Mouse (Mus musculus) forebrain, embryonic 12.5 days (tissue): ENCODE data around the gene Fam20b. TPM values are rescaled to one million over a fixed set of nuclear protein-coding genes. Genes with fewer than 3 reads are reported as not detected.
A peak's percentile ranks its signal among the peaks of the same experiment; 100 is the strongest.

Experiments
- ATAC-seq: fragments of 200-750 bp; cut with Nextera tagmentation; 2 replicates; pipeline ENCODE4 v1.8.0; 2017; ENCODE audit warnings: moderate TSS enrichment; ENCODE audit not compliant: low FRiP score
- H3K27ac ChIP-seq: fragments of 300-500 bp; sonication (generic); 2 replicates; pipeline ENCODE4 v1.5.1; 2016; ENCODE audit warnings: mild to moderate bottlenecking
- H3K27me3 ChIP-seq: fragments of 300-500 bp; sonication (generic); 2 replicates; pipeline ENCODE4 v1.6.1; 2016; ENCODE audit warnings: mild to moderate bottlenecking
- H3K36me3 ChIP-seq: fragments of 300-500 bp; sonication (generic); replicated peaks from 2 replicates; pipeline ENCODE4 v1.6.1; 2016; ENCODE audit warnings: mild to moderate bottlenecking
- H3K4me1 ChIP-seq: fragments of 300-500 bp; sonication (generic); 2 replicates; pipeline ENCODE4 v1.6.1; 2016
- H3K4me2 ChIP-seq: fragments of 300-500 bp; sonication (generic); 2 replicates; pipeline ENCODE4 v1.6.1; 2016; ENCODE audit warnings: mild to moderate bottlenecking, moderate library complexity
- H3K4me3 ChIP-seq: fragments of 300-500 bp; sonication (generic); replicated peaks from 2 replicates; pipeline ENCODE4 v1.5.1; 2016; ENCODE audit warnings: mild to moderate bottlenecking
- H3K9ac ChIP-seq: fragments of 300-500 bp; sonication (generic); 2 replicates; pipeline ENCODE4 v1.6.1; 2016; ENCODE audit warnings: mild to moderate bottlenecking
- H3K9me3 ChIP-seq: fragments of 300-500 bp; sonication (generic); 2 replicates; pipeline ENCODE4 v1.6.1; 2016
- WGBS: fragments of 180-500 bp; shearing (Covaris S2); methylation state at CpG from one replicate; pipeline ENCODE4 v1.1.7; 2016; 5-methylcytosine and 5-hydroxymethylcytosine counted together
- polyA plus RNA-seq: library from polyadenylated mRNA; unstranded; fragments of >200 nt; fragmentation: Nextera tagmentation; extraction: Ambion mirVana; gene quantifications from 2 replicates; pipeline ENCODE4 v1.2.1, GENCODE M21; 2016

The Fam20b gene
- polyA plus RNA-seq, 1 experiment from 2014 or later: 26.8 TPM

DNA sequence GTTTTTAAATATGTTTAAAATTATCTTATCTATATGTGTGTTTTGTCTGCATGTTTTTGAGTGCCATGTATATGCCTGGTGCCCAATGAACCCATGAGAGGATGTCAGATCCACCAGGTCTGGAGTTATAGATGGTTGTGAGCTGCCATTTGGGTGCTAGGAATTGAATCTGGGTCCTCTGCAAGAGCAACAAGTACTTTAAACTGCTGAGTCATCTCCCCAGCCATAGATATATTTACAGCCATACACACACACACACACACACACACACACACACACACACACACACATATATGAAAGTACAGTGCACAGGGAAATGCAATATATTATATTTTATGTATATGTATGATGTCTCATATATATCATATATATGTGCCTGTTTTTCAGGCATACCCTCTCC is 30.2 kb upstream of the Fam20b start:
- no peak for ATAC-seq
- Histone ChIP-seq H3K4me2 (no peak overlapping the region), H3K27ac (no peak overlapping the region), H3K9ac (no peak overlapping the region), H3K4me1 (peaks cover 9% of the 10 kb centered on the region), H3K27me3 (no peaks in the 10 kb centered on the region), H3K4me3 (no peak overlapping the region), H3K9me3 (no peaks in the 10 kb centered on the region), H3K36me3 (no peaks in the 10 kb centered on the region)

DNA sequence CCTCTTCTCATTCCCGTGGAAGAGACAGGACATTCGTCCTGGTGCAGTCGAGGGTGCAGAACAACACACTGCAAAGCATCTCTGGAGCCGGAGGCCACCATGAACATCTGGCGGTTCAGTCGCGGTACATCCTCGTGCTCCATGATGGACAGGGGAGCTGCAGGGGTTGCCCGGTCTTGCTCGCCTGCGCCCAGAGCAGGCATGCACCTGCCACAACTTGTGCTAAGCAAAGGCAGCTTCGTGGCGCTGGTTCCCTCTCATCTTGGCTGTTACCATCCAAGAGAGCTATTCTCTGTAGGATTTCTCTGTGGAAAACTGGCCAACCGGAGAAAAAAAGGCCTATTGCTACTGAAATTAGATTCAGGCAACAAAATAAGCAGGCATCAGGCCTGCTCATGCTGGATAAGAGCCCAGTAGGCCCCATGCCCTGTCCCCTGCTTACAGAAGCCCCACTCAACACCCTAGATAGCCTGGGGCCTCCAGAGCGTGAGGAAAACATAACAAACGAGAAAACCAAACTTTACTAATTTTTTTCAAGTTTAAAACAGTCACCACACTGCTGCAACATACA is 29.6 kb upstream of the Fam20b start:
- Histone ChIP-seq H3K27me3 (no peaks in the 10 kb centered on the region), H3K9me3 (no peaks in the 10 kb centered on the region), H3K27ac (no peak overlapping the region), H3K36me3 (no peaks in the 10 kb centered on the region), H3K4me1 (peaks cover 8% of the 10 kb centered on the region), H3K4me3 (no peak overlapping the region), H3K4me2 (no peak overlapping the region), H3K9ac (no peak overlapping the region)
- ATAC-seq: no peak
- 82% methylated on average over 16 of the region's 16 CpGs for WGBS

DNA sequence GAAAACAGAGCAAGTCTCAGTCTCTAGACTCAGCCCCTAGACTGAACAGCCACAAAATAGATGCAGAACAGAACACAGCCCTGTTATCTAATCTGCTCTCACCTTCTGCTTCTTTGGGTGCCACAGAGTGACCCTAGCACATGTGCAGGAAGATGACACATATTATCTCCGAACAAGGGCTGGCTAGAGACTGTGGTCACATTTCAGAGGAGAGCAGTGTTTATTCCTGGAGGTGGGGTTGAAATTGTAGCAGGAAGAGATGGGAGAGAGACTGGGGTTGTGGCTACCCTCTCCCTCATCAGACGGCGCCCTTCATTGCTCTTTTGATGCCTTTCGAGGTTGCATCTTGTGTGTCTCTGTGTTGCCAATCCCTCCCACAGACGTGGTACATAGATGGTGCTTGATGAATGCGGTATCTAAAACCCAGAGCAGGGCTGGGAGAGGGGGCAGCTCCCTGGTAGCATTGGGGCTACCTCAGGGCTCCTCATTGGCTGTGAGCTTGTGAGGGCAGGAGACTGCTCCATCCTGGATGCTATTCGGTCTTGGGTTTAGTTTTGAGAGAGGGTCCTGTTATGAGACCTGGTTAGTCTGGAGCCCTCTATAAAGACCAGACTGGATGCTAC is 26.4 kb upstream of the Fam20b start:
- H3K27me3 ChIP-seq: no peaks in the 10 kb centered on the region
- no peak for ATAC-seq
- peak overlapping the region; percentile 31; the same call in 1 of the 2 replicates for H3K27ac ChIP-seq
- H3K9ac ChIP-seq: no peak overlapping the region
- H3K4me2 ChIP-seq: no peak overlapping the region
- no peak overlapping the region for H3K4me3 ChIP-seq
- H3K9me3 ChIP-seq: no peaks in the 10 kb centered on the region
- H3K36me3 ChIP-seq: no peaks in the 10 kb centered on the region
- H3K4me1 ChIP-seq: no peaks in the 10 kb centered on the region
- 85% methylated on average over 7 of the region's 7 CpGs for WGBS

DNA sequence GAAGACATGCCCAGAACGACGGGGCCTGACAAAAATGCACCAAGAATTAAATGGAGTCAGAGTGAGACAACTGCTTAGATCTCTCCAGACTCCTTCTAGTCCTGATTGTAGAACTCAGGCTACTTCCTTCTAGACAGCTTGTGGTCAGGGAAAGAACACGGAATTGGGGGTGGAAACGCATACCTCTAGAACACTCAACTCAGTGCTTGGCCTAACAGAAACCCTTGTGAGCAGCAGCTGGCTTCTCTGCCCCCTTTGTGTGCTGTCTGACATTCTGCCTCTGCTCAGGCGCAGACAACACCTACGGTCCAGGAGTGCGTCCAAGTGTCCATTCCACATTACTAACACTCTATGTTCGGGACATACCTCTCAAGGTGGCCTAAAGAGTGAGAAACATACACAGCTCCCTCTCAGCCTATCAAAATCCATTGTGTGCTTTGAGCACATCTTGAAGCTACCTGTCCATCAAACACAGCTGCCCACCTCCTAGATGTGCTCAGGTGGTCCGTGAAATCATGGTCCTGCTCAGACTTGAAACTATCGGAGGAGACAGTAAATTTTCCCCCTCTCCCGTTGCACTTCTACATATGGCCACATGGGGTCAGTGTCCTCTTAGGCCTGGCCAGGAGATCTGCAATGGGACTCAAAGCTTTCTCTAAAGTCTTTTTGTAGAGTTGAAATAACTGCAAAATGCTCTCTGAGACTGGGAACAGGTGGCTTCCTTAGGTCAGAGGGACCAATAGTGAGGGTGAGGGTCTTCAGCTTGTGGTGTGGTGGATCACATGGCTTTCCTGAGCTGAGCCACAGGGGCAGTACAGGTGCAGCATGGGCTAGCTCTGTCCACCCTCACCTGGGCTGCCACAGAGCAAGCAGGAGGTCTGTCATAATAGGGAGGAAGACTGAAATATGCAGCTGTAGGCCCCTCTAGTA is 22.9 kb upstream of the Fam20b start:
- 71% methylated on average over 11 of the region's 11 CpGs for WGBS
- Histone ChIP-seq H3K4me3 (no peak overlapping the region), H3K36me3 (no peaks in the 10 kb centered on the region), H3K4me1 (no peaks in the 10 kb centered on the region), H3K4me2 (no peak overlapping the region), H3K27ac (no peak overlapping the region), H3K27me3 (no peaks in the 10 kb centered on the region), H3K9me3 (no peaks in the 10 kb centered on the region), H3K9ac (no peak overlapping the region)
- ATAC-seq: peak; percentile 57

- no peaks in the 10 kb centered on the region for H3K27me3 ChIP-seq
- no peak for ATAC-seq
- no peaks in the 10 kb centered on the region for H3K9me3 ChIP-seq
- H3K27ac ChIP-seq: no peak overlapping the region
- no peak overlapping the region for H3K4me2 ChIP-seq
- H3K9ac ChIP-seq: no peak overlapping the region
- H3K4me1 ChIP-seq: no peaks in the 10 kb centered on the region
- H3K4me3 ChIP-seq: no peak overlapping the region
- no peaks in the 10 kb centered on the region for H3K36me3 ChIP-seq
- 81% methylated on average over 2 of the region's 2 CpGs for WGBS
Observed at GRCm38 (mm10) chr1:156735788-156736187, 16.9 kb upstream of the Fam20b start.

DNA sequence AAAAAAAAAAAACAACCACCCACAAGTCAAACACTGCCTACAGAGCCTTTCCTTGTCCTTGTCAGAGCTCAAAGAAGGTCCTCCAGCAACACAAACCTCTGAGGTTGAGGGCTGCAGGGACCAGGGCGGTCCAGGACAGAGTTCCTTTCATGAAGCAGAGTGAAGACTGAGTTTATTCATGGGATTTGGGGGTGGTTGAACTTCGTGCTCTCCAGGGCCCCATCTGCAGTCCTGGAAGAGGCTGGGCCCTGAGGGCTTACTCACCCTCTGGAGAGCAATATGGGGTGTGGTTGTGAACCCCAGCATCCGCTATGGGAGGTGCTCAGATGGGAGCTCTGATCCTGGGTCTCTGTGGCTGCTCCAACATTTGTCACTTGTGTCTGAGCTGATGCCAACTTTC is 15.1 kb upstream of the Fam20b start:
- H3K27me3 ChIP-seq: no peaks in the 10 kb centered on the region
- H3K4me3 ChIP-seq: no peak overlapping the region
- no peak overlapping the region for H3K27ac ChIP-seq
- 73% methylated on average over 3 of the region's 3 CpGs for WGBS
- ATAC-seq: no peak
- no peaks in the 10 kb centered on the region for H3K4me1 ChIP-seq
- no peaks in the 10 kb centered on the region for H3K36me3 ChIP-seq
- H3K9ac ChIP-seq: no peak overlapping the region
- no peaks in the 10 kb centered on the region for H3K9me3 ChIP-seq
- H3K4me2 ChIP-seq: no peak overlapping the region

DNA sequence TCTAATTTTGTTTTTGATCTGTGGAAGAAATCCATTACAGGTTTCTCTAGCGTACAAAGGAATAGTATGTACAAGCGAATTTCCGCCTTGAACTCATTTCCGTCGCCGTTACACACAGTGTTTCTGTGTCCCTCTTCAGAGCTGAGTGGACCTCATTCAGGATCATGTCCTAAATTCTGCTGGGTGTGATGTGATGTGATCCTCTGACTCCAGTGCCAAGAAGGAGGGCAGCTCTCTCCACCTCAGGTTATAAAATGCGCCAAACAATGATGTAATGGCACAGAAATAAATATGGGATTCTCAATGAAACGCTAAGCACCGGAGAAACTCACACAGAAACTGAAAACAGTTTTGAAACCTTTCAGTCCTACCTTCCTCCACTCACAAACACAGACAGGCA is 14.7 kb upstream of the Fam20b start:
- WGBS: 91% methylated on average over 9 of the region's 9 CpGs
- H3K4me3 ChIP-seq: no peak overlapping the region
- H3K27me3 ChIP-seq: no peaks in the 10 kb centered on the region
- H3K9ac ChIP-seq: no peak overlapping the region
- no peaks in the 10 kb centered on the region for H3K4me1 ChIP-seq
- H3K4me2 ChIP-seq: no peak overlapping the region
- no peak for ATAC-seq
- no peaks in the 10 kb centered on the region for H3K36me3 ChIP-seq
- no peaks in the 10 kb centered on the region for H3K9me3 ChIP-seq
- H3K27ac ChIP-seq: no peak overlapping the region

- H3K4me2 ChIP-seq: no peak overlapping the region
- no peaks in the 10 kb centered on the region for H3K27me3 ChIP-seq
- no peaks in the 10 kb centered on the region for H3K9me3 ChIP-seq
- WGBS: 97% methylated on average over 5 of the region's 5 CpGs
- no peak overlapping the region for H3K27ac ChIP-seq
- no peak for ATAC-seq
- H3K4me3 ChIP-seq: no peak overlapping the region
- H3K4me1 ChIP-seq: no peaks in the 10 kb centered on the region
- no peak overlapping the region for H3K9ac ChIP-seq
- no peaks in the 10 kb centered on the region for H3K36me3 ChIP-seq
Observed at GRCm38 (mm10) chr1:156732996-156733395, 14.1 kb upstream of the Fam20b start.

DNA sequence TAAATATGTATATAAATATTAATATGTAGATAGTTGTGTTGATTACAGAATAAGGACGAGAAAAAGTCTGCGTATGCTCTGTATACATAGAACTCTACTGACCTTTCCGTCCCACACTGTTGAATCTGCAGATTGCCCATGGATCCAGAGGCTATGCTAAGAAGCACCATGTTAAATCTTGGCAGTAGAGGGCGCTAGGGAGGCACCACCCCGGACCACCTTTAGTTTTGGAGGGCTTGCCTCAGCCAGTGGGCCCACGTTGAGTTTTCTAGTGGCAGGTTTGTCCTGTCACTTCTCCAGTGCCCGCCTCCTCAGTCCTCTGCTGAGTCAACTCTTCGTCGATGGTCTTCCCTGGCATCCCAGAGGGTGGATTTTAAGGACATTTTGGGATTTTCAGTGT is 11.9 kb upstream of the Fam20b start:
- ATAC-seq: no peak
- WGBS: 65% methylated on average over 9 of the region's 9 CpGs
- H3K4me2 ChIP-seq: no peak overlapping the region
- no peak overlapping the region for H3K4me3 ChIP-seq
- no peaks in the 10 kb centered on the region for H3K9me3 ChIP-seq
- H3K27me3 ChIP-seq: no peaks in the 10 kb centered on the region
- H3K4me1 ChIP-seq: no peaks in the 10 kb centered on the region
- no peaks in the 10 kb centered on the region for H3K36me3 ChIP-seq
- no peak overlapping the region for H3K9ac ChIP-seq
- H3K27ac ChIP-seq: no peak overlapping the region

DNA sequence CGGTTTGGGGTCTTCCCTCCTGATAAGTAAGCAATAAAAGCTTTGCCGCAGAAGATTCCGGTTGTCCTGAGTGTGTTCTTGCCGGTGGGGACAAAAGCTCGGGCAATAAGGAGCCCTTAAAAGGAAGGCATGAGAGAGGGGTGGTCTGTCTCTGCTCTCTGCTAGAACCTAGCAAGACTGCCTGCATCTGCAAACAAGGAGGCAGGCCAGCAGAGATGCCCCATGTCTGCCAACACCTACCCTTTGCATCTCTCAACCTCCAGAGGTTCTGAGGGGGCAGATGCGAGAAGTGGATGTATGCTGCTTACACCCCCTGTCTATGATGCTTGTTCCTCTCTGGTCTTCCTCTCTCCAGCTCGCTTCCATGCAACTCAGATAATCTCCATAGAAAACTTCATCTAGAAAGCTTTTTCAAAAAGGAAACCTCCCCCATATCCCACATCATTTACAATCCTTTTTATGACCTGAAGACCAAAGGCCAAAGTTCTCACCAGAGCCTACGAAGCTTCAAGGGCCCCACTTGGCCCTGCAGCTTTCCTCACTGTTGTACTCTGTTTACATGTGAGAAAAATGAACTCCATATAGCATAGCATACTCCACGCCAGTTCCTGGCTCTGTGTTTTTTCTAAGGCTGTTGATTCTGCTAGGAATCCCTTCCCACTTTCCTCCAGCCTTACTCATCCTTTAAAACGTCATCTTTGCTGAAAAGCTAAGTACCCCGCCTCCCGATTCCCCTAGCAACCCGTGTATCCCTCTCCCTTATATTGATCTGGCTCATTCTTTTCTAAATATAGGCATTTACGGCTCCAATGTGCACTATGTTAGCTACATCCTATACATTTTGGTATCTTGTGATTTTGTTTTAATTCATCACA is 8.6 kb upstream of the Fam20b start:
- Histone ChIP-seq H3K36me3 (no peaks in the 10 kb centered on the region), H3K9me3 (no peaks in the 10 kb centered on the region), H3K27ac (no peak overlapping the region), H3K4me1 (no peaks in the 10 kb centered on the region), H3K9ac (no peak overlapping the region), H3K4me3 (no peak overlapping the region), H3K27me3 (no peaks in the 10 kb centered on the region), H3K4me2 (no peak overlapping the region)
- 89% methylated on average over 14 of the region's 14 CpGs for WGBS
- no peak for ATAC-seq

DNA sequence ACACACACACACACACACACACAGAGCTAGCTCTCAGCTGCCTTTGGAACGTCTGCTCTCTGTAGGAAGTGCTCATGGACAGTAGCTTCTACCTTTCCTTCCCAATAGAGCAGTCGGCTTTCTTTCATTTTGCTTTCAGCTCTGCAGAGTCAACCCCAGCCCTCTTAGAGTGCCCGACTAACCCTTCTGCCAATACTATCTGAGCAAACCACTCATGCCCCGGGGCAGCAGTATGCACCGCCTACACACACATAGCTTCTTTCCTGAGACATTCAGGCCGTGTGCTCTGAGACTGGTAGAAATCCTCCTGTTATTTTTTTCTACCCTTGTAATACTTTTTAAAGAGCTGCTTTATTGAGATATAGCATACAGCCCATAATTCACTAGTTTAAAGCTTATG is 3.2 kb upstream of the Fam20b start:
- H3K4me1 ChIP-seq: peaks cover 11% of the 10 kb centered on the region
- no peak for ATAC-seq

DNA sequence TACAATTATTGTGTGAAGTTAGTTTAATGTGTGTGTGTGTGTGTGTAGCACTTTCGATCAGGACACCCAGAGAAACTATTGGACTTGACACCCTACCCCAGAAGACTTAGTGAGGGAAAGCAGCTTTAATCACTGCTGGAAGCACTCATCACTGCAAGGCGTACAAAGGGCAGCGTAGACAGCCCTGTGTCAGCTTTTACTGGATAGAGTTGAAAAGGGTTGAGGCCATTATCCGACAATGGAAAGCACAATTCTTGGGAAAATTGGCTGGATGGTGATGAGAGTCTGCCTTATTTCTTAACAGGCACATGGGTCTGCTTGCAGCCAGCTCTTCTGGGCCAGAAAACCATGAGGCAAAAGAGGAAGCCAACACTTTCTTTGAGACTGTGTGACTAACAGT is 1.2 kb upstream of the Fam20b start:
- 54% methylated on average over 4 of the region's 4 CpGs for WGBS
- no peak overlapping the region for H3K4me3 ChIP-seq
- H3K4me2 ChIP-seq: no peak overlapping the region

More for the DNA sequence above, 3.2 kb upstream of the Fam20b start:
- H3K27ac ChIP-seq: no peak overlapping the region
- WGBS: 72% methylated on average over 6 of the region's 6 CpGs
- no peak overlapping the region for H3K4me3 ChIP-seq
- no peak overlapping the region for H3K9ac ChIP-seq
- H3K27me3 ChIP-seq: peaks cover 16% of the 10 kb centered on the region; the same call in 1 of the 2 replicates
- H3K9me3 ChIP-seq: no peaks in the 10 kb centered on the region
- no peaks in the 10 kb centered on the region for H3K36me3 ChIP-seq
- H3K4me2 ChIP-seq: no peak overlapping the region

More for the DNA sequence above, 1.2 kb upstream of the Fam20b start:
- H3K27ac ChIP-seq: no peak overlapping the region
- H3K9me3 ChIP-seq: no peaks in the 10 kb centered on the region
- H3K4me1 ChIP-seq: peaks cover 11% of the 10 kb centered on the region
- no peak for ATAC-seq
- peaks cover 16% of the 10 kb centered on the region; the same call in 1 of the 2 replicates for H3K27me3 ChIP-seq
- H3K36me3 ChIP-seq: no peaks in the 10 kb centered on the region
- H3K9ac ChIP-seq: no peak overlapping the region
